ENCODE assay signal across 9 mouse cellular contexts in the genomic region with DNA sequence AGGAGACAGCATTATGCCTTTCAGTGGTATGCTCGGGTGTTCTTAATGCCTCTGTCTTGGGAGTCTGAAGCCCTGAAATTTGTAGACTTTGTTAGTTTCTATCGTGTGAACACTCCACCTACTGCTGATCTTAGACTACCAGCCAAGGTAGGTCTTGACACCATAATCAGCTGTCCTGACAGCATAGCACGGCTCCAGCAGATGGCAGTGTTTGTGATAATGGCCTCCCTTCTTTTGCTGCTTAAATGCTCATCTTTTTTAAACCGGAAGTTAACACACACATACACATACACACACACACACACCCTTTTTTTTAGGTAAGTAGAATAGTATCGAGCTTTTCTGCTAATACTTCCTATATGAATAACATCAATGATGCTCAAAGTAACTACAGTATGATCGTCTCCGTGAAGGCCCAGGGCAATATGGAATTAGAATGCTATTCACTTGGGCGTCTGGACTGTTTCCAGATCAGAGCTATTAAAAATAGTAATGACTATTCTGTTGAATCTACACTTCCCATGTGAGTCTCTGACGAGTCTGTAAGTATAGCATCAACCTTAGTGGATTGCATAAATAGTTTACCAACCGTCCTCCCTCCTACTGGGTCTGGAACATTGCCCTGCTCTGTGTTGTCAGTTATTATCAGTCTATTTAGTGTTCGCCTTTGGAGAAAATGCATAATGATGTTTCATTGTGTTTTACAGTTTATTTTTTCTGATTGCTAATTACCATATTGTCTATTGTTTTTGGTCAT.
DNase-seq lines count a peak whose midpoint lies in the region; TF ChIP-seq lines count a peak whose summit lies in the region.
"Had no signal": no experiment of that assay in that cellular context is flagged by ENCODE, and none has a peak within 500 bp of the region (broad histone marks: within the 10 kb centered on the region; RNA-seq: fewer than 3 reads in every experiment).

No protein-coding gene starts in this region.

- peak; percentile 80 for TF ChIP-seq CTCF in layer of hippocampus, adult 2 months (conservative IDR thresholded peaks at IDR 0.05)

- no peak overlapping the region for H3K4me3 ChIP-seq in layer of hippocampus, adult 2 months
- H3K4me3 ChIP-seq: limb, embryonic 15.5 days had no signal

- H3K27ac ChIP-seq in layer of hippocampus, adult 2 months, result peak overlapping the region; percentile 69; the same call in 1 of the 2 replicates
- H3K27ac ChIP-seq: limb, embryonic 15.5 days had no signal

- DNase-seq in embryo, embryonic 10 days (ENCODE audit: low spot score), result peak; percentile 33
- DNase-seq in embryo, embryonic 9.5 days (ENCODE audit: extremely low spot score), result no peak
- DNase-seq in ovary, postnatal 36 days (ENCODE audit: low spot score), result peak; percentile 40
- no peak for DNase-seq in ovary, adult 18-20 months (ENCODE audit: low spot score)
- peak; percentile 3 for DNase-seq in c-Kit-positive CD71-positive TER-119-positive erythroid progenitor cells, embryonic 14.5 days (ENCODE audit: low spot score)
- DNase-seq in gastrocnemius, postnatal 10 days, result peak; percentile 53
- DNase-seq in layer of hippocampus, adult 2 months (ENCODE audit: low spot score in 2 of 2), result peak; percentile 44
- DNase-seq in thymus, postnatal 14 days, result peak; percentile 13

Comparison
In these comparisons a context has a peak if more than half of its experiments do, and no peak if none do; other contexts are left out.
1. DNase-seq: peak in embryo, embryonic 10 days (single experiment), ovary, postnatal 36 days (single experiment), c-Kit-positive CD71-positive TER-119-positive erythroid progenitor cells, embryonic 14.5 days (single experiment), gastrocnemius, postnatal 10 days (single experiment), layer of hippocampus, adult 2 months (2 of 2) and thymus, postnatal 14 days (single experiment); none in embryo, embryonic 9.5 days (single experiment) and ovary, adult 18-20 months (single experiment).